Mouse (Mus musculus): ENCODE measurements at regions not wholly inside any gene's neighbourhood (a gene's known extent, or its start where the extent isn't known, plus 50 kb on each side); places are given as distances from the start of the nearest gene placed in this dataset.
"Not testable (repeated sequence)": the region's sequence is repeated elsewhere in the genome, so short reads cannot be mapped to it uniquely, and the experiment has no call there.

DNA sequence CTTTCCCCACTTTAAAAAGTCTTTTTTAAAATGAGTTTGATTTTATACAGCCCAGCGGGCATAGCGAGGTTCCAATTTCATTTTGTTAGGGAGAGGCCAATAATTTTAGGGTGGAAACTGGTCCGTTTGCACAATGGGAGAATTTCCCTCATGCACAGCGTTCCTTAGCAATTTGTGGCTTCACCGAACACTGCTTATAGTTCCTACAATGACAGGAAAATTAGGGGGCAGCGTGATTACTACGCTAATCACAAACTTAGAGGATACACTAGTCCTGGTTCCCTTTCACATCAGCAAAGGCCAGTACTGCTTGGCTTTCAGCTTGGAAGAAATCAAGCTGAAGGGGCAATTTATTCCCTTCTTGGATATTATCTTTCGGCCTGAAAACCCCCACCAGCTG, 745.1 kb upstream of the Gm19410 start:
- no peak for DNase-seq (ENCODE audit: low read depth in 2 of 2, low spot score in 2 of 2)

DNA sequence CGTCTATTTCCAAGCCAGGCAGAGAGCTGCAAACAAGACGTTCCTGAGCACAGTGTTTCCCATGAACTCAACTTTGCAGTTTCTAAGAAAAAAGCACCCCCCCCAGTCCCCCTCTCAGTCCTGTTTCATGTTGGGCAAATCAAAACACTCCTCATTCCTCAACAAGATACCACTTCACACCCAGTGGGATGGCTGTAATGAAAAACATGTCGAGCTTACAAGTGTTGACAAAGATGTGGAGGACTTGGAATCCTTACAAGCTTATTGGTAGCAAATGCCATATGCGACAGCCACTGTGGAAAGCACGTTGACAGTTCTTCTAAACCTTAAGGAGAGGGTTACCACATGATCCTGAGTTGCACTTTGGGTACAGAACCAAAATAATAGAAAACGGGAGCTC, 742.9 kb upstream of the Gm19410 start:
- no peak for DNase-seq (ENCODE audit: low read depth in 2 of 2, low spot score in 2 of 2)

DNA sequence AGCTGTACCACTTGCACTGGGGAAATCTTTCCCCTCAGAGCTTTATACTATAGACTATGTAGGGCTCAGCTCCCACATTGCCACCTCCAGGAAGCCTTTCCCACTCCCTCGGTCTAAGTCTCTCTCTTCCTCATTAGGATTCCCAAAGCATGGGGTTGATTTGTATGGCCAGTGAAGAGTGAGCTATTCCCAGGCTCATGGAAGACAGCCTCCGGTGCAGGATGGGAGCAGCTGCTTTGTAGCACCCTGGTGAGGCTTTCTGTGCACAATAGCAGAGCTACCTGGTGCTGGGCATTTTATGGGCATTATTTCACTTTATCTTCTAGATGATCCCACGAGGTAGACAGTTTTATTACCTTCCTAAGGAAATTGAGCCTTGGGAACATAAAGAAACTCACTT, 717.8 kb upstream of the Gm19410 start:
- DNase-seq (ENCODE audit: low read depth in 2 of 2, low spot score in 2 of 2): no peak

DNA sequence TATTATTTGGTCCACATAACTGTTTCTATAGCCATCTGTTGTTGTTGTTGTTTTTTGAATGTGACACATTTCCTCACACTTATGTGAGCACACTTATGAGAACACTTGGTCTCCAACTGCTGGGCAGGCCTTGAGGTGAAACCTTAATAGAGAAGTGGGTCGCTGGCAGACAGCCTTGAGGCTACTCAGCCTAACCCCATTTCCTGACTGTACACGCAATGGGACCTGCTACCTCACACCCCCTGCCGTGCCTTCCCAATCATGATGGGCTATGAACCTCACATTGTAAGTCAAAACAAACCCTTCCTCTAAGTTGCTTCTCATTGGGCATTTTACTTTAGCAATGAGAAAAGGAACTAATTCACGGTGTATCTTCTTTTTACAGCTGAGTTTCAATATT, 712.1 kb upstream of the Gm19410 start:
- DNase-seq (ENCODE audit: low read depth in 2 of 2, low spot score in 2 of 2): no peak

DNA sequence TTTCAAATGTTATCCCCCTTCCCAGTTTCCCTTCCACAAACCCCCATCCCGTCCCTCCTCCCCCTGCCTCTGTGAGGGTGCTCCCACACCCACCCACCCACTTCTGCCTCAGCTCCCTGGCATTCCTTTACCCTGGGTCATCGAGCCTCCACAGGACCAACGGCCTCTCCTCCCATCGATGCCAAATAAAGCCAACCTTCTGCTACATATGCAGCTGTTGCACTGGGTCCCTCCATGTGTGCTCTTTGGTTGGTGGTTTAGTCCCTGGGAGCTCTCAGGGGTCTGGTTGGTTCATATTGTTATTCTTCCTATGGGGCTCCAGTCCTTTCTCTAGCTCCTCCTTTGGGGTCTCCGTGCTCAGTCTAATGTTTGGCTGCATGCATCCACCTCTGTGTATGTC, 704.5 kb upstream of the Gm19410 start:
- no peak for DNase-seq (ENCODE audit: low read depth in 2 of 2, low spot score in 2 of 2)

DNA sequence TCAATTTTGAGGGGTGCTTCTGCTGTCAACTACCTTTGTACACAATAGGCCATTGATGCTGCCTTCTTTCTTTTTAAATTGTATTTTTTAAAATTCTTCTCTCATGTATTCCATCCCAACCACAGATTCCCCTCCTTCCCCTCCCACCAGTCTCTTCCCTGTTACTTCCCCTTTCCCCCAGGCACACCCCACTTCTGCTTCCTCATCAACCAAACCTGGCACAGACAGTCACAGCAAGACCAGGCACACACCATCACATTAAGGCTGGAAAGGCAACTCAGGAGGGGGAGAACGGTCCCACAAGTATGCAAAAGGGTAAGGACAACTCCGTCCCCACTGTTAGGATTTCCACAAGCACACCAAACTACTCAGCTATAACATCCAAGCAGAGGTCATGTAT, 697.4 kb upstream of the Gm19410 start:
- no peak for DNase-seq (ENCODE audit: low read depth in 2 of 2, low spot score in 2 of 2)

DNA sequence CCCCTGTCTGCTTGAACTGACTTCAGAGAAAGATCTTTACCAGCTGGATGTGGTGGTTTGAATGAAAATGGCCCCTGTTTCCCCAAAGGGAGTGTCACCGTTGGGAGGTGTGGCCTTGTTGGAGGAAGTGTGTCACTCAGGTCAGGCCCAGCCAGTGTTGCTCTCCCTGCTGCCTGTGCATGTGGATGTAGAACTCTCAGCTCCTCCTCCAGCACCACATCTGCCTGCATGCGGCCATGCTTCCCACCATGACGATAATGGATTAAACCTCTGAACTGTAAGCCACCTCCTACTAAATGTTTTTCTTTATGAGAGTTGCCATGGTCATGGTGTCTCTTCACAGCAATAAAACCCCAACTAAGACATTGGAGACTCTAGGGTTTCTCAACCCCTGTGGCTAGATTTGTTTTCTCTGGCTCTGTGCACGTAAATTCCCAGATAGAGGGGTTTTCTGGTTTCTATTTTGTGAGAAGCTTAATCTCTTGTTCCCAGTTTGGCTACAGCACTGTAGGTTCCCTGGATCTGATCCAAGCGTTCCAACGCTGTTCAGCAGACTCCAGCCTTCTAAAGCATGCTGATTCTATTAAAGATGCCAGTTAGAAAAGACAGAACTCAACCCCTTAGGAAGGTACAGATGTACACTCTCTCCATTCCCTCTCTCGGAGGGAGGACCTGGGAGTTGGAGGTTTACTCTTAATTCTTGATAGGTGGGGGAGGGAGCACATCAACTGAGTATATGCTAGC, 695.2 kb upstream of the Gm19410 start:
- DNase-seq (ENCODE audit: low read depth in 2 of 2, low spot score in 2 of 2): no peak

DNA sequence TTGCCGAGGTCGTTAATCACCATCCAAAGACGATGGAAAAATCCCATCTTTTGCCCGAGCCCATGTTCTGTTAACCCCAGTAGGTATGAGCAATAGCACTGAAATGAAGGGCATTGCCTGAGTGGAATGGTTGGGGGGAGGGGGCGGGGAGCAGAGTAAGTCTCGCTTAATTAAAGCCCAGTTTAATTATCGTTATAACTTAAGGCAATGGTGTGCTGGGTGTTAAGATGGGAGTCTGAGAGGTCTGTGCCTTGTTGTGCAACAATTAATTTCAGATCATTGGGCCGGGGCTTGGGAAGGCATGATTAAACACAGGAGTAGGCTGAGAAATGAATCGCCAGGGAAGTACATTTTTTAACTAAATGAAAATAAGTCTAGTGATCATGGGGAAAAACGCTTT, 689.6 kb upstream of the Gm19410 start:
- no peak for DNase-seq (ENCODE audit: low read depth in 2 of 2, low spot score in 2 of 2)

DNA sequence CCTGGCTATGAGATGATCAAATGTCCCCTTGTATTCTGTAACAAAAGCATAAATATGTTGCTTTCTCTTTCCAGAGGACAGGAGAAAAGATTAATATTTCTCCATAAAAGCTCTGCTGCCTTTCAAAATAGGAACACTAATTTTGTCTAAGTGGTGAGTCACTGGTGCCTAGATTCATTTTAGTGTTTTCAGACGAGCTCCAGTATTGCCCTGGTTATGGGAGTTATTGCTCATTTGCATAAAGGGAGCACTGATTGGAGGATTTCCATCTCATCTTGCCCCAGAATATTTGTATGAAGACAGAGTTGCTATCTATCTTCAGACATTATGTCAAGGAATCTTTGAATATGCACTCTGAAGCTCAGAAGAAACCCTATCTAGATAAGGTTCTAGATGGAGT, 682.4 kb upstream of the Gm19410 start:
- no peak for DNase-seq (ENCODE audit: low read depth in 2 of 2, low spot score in 2 of 2)

DNA sequence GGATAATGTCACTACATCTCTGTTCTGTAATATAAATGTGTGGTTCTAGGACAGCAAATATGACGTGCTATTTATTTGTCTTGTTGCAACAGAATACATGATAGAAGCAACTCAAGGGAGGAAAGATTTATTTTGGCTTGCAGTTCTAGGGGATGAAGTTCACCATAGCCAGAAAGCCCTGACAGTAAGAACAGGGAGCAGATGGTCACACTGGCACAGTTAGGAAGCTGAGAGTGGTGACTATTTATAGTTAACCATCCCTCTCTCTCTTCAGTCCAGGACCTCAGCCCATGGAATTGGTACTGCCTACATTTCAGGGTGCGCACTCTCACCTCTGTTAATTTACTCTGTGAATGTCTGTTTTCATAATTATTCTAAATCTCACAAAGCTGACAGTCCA, 678.5 kb upstream of the Gm19410 start:
- no peak for DNase-seq (ENCODE audit: low read depth in 2 of 2, low spot score in 2 of 2)

DNA sequence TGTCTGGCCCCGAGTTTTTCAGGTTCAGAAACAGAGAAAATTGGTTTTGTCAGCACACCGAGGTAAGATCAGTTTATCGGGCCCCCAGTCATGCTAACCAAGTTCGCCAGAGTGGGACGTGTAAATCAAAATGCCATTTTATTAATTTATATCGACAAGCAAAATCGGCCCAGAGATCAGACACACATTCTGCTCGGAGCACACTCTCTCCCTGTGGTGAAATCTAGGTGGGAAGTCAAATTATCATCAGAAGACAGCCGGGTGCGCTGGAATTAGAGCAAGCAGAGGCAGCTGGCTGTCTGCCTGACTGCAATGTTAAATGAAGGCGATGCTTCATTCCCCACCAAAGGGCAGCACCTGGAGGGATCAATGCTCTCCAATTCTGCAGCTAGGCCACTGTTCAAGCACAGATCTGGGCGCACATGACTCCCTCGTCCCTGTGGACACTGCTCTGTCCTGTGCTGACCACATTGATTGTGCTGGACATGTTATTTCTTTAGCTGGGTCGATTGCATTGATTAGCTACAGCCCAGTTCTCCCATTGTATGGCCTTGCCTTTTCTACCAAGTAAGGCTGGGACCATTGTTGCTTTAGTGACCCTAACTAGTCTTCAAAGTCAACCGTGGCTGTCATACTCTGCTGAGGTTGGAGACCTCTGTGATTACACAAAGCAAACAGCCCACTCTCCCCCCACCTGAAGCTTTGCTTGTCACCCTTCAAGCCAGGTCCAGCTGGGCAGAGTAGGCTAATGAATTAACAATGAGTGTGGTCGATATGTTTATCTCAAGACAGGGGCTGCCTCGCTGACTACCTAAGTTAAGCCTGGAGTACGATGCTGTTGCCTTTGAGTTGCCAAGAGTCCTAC, 677.0 kb upstream of the Gm19410 start:
- no peak for DNase-seq (ENCODE audit: low read depth in 2 of 2, low spot score in 2 of 2)

DNA sequence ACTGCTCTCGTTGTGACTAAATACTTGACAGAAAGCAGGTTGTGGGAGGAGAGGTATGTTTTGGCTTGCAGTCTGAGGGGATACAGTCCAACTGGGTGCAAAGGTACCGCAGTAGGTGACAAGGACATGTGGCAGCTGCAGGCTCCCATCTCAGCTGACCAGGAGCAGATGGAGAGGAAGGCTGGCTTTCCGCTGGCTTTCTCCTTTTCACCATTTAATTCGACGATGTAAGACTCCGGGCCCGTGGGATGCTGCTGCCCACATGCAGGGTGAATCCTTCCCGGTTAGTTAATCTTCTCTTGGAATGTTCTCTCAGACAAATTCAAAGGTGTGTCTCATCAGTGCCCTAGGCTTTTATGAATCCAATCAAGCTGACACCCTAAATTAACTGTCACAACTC, 676.1 kb upstream of the Gm19410 start:
- DNase-seq (ENCODE audit: low read depth in 2 of 2, low spot score in 2 of 2): no peak

DNA sequence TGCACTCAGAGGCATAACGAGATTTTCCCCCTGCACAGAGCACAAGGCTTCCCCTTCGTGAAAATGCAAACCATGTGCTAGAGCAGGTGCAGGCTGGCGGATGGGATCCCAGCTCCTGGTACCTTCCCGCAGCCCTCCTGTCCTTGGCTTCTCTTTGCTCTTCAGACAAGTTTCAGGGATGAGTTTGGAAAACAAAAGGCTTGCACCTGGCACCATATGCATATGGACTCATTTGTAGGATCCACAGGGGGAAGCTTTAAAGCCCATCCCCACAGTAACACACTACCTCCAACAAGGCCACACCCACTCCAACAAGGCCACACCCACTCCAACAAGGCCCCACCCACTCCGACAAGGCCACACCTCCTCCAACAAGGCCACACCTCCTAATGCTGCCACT, 663.9 kb upstream of the Gm19410 start:
- DNase-seq (ENCODE audit: low read depth in 2 of 2, low spot score in 2 of 2): no peak

DNA sequence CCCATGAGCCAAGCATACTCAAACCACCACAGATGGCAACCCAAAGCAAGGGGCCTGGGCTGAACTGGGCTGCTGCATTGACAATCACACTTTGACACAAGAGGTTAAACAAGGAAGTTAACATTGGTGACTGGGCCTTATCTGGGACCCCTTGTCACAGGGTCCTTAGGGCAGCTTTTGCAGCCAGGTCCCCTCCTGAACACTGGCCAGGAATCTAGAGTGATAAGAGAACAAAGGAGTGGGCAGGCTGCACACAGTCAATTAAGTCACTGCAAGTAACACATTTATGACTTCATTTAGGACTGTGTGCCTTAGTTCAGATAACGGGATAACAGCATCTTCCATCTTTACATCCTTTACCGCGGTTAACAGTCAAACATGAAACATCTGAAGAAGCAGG, 663.5 kb upstream of the Gm19410 start:
- DNase-seq (ENCODE audit: low read depth in 2 of 2, low spot score in 2 of 2): not testable (repeated sequence)

DNA sequence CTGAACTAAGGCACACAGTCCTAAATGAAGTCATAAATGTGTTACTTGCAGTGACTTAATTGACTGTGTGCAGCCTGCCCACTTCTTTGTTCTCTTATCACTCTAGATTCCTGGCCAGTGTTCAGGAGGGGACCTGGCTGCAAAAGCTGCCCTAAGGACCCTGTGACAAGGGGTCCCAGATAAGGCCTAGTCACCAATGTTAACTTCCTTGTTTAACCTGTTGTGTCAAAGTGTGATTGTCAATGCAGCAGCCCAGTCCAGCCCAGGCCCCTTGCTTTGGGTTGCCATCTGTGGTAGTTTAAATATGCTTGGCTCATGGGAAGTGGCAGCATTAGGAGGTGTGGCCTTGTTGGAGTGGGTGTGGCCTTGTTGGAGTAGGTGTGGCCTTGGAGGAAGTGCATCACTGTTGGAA, 661.1 kb upstream of the Gm19410 start:
- DNase-seq (ENCODE audit: low read depth in 2 of 2, low spot score in 2 of 2): not testable (repeated sequence)

DNA sequence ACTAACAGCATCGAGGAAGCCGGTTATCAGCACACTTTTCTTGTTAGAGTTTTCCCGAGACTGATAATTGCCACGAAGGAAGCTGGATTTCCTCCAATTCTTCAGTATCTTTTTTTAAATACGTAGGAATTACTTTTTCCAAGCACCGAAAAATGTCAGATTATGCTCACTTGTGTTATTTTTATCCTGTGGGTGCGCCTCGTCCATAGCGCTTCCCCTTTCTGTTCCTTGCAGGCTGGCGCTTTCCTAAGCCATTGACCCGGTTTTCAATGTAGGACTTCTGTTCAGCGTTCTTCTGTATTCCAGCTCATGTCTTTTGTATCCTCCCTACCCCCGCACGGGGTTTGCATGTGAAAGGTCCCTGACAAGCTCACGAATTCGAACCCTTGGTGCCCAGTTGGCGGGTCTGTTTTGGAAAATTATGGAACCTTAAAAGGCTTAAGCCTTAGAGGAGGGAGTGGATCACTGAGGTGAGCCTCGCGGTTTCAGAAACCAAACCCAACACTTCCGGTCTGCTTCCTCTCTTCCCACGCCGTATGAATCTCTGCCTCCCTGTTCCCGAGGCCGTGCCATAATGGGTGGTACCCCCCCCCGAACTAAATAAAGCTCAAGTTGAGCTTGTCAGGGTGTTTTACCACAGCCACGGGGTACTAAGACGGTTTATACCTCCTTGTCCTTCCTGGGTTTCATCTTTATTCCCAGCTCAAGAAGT, 655.9 kb upstream of the Gm19410 start:
- DNase-seq (ENCODE audit: low read depth in 2 of 2, low spot score in 2 of 2): no peak

DNA sequence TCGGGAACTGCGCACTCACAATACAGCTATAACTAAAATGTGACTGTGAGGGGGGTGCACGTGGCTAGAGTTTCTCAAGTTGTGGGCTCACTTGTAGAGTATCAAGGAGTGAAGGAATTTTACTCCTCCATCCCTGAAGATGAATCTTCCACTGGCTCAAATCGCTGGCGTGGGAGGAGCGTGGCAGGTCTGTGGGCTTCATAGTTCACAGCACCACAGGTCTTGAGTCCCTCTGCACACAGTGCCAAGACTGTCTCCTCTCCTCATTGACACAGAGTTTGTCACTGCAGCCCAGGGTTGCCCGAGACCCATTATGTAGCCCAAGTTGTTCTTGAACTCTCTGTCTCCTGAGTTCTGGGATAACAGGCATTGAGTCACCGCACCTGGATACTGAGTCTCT, 655.3 kb upstream of the Gm19410 start:
- DNase-seq (ENCODE audit: low read depth in 2 of 2, low spot score in 2 of 2): no peak

DNA sequence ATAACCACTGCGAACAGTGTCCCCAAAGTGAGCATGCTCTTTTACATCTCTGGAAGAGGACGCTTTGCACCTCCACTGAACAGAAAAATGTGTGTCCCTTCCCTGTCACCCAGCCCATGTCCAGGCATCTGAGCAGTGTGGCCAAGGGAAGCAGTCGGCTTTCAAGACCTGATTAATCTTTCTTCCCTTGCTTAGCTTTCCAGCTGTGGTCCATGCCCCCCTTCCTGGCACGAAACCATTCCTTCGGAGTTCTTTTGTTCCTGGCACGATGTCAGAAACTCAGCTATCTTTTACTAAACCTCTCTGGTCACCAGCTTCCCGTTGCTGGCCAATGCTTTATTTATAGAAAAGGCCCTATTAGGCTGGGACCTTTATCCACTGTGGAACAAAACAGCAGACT, 654.5 kb upstream of the Gm19410 start:
- DNase-seq (ENCODE audit: low read depth in 2 of 2, low spot score in 2 of 2): no peak

DNA sequence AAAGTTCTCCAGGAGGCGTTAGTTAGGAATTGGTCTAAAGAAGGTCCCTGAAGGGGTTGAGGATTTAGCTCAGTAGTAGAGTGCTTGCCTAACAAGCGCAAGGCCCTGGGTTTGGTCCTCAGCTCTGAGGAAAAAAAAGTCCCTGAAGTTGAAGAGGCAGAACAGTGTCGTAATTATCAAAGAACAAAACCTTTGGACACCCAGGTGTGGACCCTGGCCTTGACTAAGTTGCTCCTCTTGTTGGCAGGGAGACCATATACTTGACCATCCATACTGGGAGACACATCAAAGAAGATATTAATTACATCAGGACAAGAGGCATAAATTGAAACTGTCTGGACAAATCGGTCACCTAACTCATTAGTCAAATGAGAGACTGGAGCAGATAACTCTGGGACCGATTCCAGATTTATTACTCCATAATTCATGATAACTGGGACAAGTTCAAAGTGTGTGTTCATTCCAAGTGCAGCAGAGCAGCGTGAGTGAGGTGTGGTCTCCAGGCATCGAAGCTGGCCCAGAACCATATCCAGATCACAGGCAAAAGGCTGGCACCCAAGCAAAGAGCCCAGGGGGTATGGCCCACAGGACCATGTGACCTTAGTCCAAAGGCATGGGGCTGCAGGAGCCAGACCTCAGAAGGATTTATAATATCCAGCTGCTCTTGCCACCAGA, 652.9 kb upstream of the Gm19410 start:
- no peak for DNase-seq (ENCODE audit: low read depth in 2 of 2, low spot score in 2 of 2)

DNA sequence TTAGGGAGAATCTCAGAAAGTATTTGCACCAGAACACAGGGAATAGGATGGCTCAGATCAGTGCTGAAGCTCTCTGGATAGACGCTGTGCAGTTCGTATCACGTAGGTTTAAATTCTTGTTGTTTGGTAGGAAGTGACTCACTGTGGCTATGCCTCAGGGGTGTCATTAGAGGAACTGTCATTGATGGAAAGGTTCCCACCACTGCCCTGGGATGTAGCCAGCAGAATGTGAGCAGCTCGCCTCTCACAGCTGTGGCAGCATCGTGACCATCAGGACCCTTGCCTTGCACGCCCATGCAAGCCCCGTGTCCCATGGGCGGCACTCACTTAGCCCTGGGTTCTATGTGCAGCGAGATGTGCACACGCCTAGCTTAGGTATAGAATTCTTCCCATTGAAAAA, 651.6 kb upstream of the Gm19410 start:
- no peak for DNase-seq (ENCODE audit: low read depth in 2 of 2, low spot score in 2 of 2)

DNA sequence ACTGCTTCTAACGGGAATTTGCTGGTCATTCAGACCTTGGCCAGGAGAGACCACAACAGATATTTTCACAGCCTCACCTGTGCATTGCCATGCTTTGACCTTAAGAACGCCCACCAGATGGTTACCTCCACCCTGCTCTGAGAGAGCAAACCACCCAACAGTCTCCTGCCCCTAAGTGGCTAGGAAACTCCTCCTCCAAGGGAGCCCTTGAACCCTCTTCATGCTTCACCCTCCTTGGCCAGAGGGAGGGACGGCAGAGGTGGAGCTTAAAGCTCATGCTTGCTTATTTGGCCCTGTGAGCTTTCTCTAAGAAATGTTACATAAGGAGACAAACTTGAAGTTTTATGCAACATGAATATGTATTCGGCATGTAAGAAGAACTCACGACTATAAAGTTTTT, 645.0 kb upstream of the Gm19410 start:
- no peak for DNase-seq (ENCODE audit: low read depth in 2 of 2, low spot score in 2 of 2)
